Mouse (Mus musculus): ENCODE data around the gene Gm20661.
A peak's percentile ranks its signal among the peaks of the same experiment; 100 is the strongest.
"Not testable (repeated sequence)": the region's sequence is repeated elsewhere in the genome, so short reads cannot be mapped to it uniquely, and the experiment has no call there.

Gm20661 gene

DNA sequence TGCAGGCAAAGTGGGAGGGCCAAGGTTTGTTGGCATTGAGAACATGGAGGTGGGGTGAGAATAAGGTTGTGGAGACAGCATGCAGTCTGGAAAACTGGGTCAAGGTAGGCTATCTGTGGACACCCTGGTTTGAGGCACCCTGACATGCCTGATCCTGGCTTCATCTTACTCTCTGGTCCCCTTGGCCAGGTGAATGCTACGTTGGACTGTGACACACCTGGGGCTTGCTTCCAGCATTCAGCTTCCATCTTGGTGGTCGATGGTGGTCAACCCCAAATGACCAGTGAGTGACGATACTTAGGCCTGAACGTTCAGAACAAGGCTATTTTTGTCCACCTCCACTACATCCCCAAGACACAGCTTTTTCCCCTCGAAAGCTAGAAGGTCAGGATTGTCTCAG lies 13.2 kb downstream of the Gm20661 start, which contains the start of gene Gm20662:
Gm20662 (plus strand) TSS at position 301 of the 400 bp plus-strand sequence.
- DNase-seq (ENCODE audit: low spot score in 2 of 2): no peak

DNA sequence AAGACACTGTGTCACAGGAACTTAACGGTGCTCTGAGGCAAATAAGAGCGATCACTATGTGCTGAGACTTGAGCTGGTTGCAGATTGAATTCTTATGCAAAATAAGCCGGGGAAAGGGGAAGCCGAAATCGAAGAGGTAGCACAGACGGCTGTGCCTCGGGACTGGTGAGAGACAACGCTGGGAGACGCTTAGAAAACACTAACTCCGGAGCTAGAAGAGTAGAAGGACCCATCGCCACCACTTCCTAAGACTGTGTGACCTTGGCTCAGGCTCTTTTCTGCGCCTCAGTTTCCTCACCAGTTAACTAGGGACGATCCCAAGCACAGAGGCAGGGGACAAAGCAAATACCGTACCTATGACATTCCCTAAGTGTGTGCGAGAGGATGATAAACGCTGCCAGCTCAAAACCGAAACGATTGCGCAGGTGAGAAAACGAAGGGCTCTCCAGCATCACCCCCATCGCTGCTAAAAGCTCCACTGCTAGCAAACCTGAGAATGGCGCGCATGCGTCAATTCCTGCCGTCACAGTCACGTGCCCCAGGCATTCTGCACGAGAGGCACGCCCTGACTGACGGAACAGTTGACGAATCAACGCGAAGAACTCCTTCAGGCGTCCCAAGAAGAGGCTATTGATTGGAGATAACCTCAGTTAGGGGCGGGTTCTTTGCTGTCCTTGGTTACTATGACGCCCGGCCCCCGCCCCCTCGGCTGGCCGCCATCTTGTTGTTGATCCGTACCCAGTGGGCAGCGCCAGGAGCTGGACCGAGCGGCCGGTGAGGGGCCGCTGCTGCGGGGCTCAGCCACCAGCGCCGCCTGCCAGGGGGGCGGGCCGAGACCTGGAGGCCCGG lies 19.3 kb downstream of the Gm20661 start, which contains the start of gene Ip6k1:
Ip6k1 (plus strand) TSS at position 580 of the 849 bp plus-strand sequence.
- peak; percentile 100 for DNase-seq (ENCODE audit: low spot score in 2 of 2)

DNA sequence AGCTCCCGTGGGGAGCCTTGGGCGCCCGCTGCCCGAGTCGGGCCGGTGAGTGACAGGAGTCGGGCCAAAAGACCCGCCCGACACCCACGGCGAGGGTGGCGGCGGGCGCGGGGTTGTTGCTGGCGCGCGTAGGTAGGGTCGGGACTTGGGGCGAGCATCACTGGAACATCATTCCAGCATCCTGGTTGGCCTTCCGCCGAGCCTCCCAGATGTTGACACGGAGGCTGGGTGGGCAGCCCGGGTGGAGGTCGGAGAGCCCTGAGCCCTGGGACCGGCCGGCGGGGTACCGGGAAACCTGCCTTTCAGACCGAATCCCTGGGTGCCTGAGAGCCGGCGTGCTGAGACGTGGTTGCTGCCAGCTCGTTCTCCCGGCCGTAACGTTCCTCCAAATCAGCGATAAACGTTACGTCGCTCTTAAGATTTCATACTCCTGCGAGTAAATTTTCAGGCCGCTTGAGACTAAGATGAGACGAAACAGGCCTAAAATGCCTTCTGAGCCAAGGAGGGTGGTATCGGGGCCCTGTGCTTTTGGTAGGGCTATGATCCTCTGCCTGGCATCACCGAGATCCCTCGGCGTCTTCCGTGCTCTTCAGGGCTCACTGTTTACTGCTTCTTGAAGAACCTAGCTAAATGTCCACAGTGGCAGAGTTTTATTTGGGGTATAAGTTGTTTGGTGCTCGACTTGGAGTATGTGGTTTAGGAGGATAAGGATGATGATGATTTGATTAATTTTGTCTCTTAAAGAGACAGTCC lies 20.1 kb downstream of the Gm20661 start:
- DNase-seq (ENCODE audit: low spot score in 2 of 2): no peak

DNA sequence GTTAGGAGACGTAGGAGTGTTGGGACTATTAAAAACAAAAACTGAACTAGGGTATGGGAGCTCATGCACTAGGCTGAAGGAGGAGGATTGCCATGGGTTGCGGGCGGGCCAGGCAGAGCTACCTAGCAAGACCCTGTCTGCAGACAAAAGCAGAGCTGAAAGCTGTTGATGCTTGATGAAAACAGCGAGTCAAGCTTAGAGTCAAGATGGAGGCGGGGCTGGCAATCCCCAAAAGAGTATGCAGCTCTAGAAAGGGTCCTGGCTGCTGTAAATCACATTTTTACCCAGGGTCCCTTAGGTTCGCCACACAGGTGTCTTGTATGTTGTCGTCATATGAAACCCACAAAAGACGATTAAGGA lies 20.7 kb downstream of the Gm20661 start:
- DNase-seq (ENCODE audit: low spot score in 2 of 2): no peak

DNA sequence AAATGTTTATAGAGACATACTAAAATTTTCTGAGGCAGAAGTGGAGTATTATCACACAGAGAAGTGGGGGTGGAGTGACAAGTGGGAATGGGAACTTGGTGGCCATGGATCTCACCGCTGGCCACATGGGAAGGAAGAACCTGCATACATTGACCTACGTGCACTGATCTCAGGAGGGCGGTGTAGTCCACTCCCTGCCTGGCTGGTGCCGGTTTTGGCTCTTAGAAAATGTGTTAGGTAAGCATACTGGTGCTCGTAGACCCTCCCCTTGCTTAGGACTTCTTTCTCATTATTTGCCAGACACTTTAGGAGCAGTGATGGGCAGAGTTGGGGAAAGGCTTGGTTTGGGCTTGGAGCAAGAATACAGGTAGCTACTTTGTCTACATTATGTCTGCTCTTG lies 25.2 kb downstream of the Gm20661 start:
- no peak for DNase-seq (ENCODE audit: low spot score in 2 of 2)

DNA sequence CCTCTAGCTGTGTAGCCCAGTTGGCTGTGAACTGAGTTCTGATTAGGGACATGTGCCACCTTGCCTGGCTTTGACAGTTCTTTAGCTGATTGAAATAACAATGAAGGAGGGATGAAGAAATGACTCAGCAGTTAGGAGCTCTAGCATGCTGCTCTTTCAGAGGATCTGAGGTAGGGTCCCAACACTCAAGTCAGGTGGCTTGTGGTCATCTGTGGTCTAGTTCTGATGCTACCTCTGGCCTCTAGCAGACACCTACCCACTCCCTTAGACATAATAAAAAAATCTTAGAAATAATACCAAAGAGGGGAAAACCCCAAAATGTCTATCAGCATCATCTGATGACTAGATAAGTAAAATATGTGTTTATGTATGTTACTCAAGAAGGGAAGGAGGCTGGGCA lies 27.5 kb downstream of the Gm20661 start:
- no peak for DNase-seq (ENCODE audit: low spot score in 2 of 2)

DNA sequence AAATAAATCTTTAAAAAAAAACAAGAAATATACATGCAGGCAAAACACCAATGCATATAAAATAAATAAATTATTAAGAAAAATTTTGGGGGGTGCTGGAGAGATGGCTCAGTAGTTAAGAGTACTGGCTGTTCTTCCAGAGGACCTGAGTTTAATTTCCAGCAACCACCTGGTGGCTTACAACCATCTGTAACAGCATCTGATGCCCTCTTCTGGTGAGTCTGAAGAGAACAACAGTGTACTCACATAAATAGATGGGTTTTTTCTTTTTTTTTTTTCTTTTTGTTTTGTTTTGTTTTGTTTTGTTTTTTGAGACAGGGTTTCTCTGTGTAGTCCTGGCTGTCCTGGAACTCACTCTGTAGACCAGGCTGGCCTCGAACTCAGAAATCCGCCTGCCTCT lies 30.7 kb downstream of the Gm20661 start:
- not testable (repeated sequence) for DNase-seq (ENCODE audit: low spot score in 2 of 2)

DNA sequence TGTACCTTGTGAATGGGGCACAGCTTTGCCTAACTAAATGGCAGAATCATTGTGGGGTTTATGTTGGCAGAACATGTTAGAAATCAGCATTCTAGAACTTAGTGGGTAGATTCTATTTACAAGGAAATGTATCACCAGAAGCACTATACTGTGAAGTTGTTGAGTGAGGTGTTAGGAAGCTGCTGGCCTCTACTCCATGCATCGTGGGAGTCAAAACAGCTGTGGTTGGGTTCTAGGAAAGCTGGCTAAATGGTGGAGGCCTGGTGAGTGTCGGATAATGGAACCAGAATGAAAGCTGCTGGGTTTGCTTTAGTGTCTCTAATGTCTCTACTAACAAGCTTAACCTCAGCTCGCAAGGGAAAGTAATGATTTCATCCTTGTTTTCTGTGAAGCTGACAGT lies 34.3 kb downstream of the Gm20661 start:
- no peak for DNase-seq (ENCODE audit: low spot score in 2 of 2)

DNA sequence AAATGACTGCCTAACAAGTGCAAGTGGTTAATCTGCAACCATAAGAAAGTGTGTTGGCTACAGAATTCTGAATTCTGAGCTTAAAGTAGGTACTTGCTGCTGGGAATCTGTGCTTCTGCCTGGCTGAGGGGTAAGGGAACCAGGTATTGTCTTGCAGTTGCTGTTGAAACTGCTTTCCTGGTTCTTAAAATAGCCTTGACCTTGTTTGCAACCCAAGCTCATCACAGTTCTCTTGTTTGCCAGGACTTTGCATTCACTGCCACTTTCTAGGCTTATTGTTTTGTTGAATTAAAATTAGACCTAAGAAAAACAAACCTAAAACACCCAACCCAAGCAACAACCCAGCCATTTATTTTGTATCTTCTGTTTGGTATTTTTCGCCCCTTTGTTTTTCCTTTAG lies 37.9 kb downstream of the Gm20661 start:
- DNase-seq (ENCODE audit: low spot score in 2 of 2): no peak

DNA sequence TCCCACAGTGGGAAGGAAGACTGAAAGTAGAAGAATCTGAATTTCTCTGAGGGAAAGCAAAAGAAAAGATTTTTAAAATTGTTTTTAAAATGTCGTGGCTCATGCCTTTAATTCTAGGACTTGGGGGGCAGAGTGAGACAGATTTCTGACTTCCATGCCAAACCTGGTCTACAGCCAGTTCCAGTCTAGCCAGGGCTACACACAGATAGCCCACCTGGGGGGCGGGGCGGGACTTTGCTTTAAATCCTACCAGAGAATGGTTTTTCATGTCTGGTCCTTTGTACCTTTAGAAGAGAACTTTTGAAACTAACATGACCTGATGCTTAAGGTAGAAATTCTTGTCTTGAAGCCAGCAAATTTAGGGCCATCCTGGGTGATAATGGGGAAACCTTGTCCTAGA lies 40.4 kb downstream of the Gm20661 start:
- DNase-seq (ENCODE audit: low spot score in 2 of 2): no peak

DNA sequence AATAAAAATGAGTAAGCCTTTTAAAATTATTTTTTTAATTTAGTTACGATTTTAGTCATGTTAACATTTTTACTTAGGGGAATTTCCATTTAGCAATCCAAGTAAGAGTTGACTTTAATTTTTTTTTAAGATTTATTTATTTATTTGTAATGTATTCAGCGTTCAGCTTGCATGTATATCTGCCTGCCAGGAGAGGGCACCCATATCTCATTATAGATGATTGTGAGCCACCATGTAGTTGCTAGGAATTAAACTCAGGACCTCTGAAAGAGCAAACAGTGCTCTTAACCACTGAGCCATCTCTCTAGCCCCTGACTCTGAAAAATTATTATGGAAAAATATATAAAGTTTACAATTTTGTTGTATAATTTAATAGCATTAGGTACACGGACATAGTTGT lies 43.7 kb downstream of the Gm20661 start:
- DNase-seq (ENCODE audit: low spot score in 2 of 2): no peak

DNA sequence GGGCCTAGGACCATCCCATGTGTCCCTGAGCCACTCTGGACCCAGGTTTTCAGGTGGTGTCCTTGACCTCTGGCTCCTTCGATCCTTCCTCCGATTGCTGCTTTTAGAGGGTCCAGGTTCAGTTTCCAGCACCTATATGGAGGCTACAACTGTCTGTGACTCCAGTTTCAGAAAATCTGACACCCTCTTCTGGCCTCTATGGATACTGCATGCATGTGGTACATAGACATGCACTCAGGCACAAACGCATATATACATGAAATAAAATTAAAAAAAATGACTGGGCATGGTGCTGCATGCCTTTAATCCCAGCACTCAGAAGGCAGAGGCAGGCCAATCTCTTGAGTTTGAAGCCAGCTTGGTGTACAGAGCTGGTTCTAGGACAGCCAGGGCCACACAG lies 45.0 kb downstream of the Gm20661 start:
- no peak for DNase-seq (ENCODE audit: low spot score in 2 of 2)

DNA sequence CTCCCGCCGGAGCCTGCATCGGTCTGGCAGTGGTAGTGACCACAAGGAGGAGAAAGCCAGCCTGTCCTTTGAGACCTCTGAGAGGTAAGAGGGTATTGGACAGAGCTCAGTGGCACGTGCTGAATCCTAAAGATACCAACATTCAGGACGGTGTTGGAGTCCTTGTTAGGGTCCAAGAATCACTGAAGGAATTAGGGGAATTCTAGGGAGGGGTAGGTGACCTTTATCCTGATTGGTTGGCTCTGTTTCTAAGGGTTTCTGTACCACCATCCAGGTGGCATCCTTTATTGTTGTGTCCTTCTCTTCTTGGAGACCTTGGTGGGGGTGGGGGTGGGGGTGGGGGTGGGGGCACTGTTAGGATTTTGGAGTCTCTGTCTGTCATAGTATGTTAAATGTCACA lies 49.3 kb downstream of the Gm20661 start:
- DNase-seq (ENCODE audit: low spot score in 2 of 2): no peak

DNA sequence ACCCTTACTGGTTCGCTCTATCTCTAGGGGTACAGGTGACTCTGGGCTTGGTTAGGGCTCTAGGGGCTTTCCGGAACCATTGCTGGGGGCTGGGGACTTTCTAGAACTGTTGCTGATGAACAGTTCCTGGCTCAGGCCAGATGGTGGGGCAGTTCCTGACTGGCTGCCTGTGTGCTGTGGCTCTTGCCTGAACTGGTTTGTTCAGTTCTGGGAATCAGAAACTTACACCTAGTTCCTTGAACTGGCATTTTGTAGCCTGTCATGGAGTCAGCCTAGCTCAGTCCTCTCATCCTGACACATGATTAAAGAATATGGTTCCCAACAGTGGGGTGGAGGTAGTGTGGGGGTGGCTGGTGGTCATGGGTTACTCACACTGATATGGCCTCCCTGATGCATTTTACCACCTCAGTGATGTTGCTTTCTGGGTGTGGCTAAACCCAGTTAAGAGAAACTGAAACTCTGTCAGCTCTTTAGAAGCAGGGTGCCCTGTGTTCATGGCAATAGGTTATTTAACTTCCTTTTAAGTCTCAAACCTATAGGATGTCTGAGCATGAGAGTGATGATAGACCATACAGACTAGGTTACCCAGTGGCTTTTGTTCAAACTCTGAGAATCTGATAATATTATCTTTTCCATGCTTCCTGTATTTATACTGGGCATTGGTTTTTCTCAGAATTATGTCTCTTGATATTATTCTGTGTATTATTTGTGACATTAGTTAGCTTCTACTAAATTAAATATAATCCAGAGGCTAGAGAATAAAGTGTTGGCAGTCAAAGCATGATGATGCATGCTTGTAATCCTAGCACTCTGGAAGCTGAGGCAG lies 52.7 kb downstream of the Gm20661 start:
- DNase-seq (ENCODE audit: low spot score in 2 of 2): no peak

Data from heart, adult 9 months (tissue).